Mouse (Mus musculus) lung, postnatal 0 days (tissue): Measurements from ENCODE around the gene Duox1.

Experiments
- CTCF ChIP-seq: IDR thresholded peaks from 2 replicates; pipeline ENCODE4 v1.5.1; 2016; ENCODE audit warnings: antibody characterized with exemption, mild to moderate bottlenecking
- EP300 ChIP-seq: IDR thresholded peaks from 2 replicates; pipeline ENCODE4 v1.6.1; 2016; ENCODE audit warnings: antibody characterized with exemption, mild to moderate bottlenecking, control low read depth

- no peak for TF ChIP-seq EP300
- no peak for TF ChIP-seq CTCF
These were observed 13.4 kb upstream of the Duox1 start for GRCm38 (mm10) chr2:122301921-122302573.
